Mouse (Mus musculus): ENCODE measurements around the gene S100a16. TPM values are rescaled to one million over a fixed set of nuclear protein-coding genes. Genes with fewer than 3 reads are reported as not detected.

The S100a16 gene
- polyA plus RNA-seq (2016; fragmentation: Nextera tagmentation; extraction: Ambion mirVana), result 39.6 and 43.7 TPM in 2 replicates

DNA sequence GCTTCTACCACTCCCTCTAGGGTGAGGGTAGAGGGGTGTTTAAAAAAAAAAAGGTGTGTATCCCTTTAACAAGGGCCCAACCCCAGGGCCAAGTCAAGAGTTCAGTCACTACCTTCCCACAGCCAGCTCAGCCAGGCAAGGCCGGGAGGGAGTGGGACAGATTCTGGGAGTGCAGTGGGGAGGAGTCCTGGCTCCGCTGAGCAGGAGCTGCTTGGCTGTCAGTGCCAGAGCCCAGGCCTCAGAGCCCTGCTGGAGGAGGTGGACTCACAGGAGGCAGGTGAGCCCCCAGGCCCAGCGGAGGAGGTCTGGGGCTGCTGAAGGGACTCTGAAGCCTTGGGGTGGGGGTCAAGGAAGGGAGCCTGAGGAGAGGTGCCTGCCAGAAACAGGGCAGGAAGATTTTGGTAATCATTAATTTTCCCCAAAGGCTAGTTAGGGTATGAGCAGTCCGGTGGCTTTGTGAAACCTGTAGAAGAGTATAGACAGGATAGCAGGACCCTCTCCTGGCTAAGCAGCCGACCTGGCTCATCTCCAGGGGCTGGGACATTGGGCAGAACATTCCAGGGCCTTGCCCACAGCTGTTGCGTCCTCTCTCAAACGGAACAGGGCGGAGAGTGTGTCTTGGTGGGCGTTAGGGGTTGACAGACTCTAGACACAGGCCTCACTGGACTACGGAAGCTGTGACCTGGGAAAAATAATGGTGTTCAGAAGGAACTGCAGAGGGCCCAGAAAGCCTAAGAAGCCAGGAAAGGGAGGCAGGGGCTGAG is at the start of gene S100a16:
Gene S100a16 (plus strand): TSS at position 114 of the 764 bp plus-strand sequence.
- WGBS, result 45% methylated on average over 10 of the region's 10 CpGs
- Histone ChIP-seq H3K36me3 (no peaks in the 10 kb centered on the region), H3K9me3 (no peaks in the 10 kb centered on the region), H3K4me1 (replicated peaks) (peaks cover 3% of the 10 kb centered on the region; the same call in 1 of the 2 replicates), H3K4me3 (replicated peaks) (no peak within 1 kb of the TSS), H3K4me2 (no peak within 1 kb of the TSS), H3K9ac (replicated peaks) (no peak within 1 kb of the TSS), H3K27ac (no peak within 1 kb of the TSS), H3K27me3 (peaks cover 18% of the 10 kb centered on the region; the same call in 1 of the 2 replicates)
- no peak for ATAC-seq (ENCODE audit: insufficient number of reproducible peaks, insufficient read depth, low FRiP score, low TSS enrichment, low read depth)

DNA sequence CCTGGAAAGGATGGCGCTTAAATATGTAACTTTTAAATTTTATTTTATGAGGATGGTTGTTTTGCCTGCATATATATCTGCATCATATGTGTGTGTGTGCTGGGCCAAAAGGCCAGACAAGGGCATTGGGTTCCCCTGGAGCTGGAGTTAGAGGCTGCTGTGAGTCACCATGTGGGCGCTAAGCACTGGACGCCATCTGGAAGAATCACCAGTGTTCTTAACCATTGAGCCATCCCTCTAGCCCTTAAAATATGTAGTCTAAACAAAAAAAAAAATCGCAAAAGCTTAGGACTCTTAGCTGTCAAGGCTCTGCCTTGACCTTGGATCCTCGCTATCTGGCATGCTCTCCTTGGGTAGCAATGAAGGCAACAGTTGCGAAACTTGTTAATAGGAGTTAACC is 48.5 kb upstream of the S100a16 start:
- no peaks in the 10 kb centered on the region for H3K27me3 ChIP-seq
- H3K27ac ChIP-seq, result no peak overlapping the region
- H3K4me2 ChIP-seq, result no peak overlapping the region
- peaks cover 6% of the 10 kb centered on the region; the same call in 1 of the 2 replicates for H3K4me1 ChIP-seq (replicated peaks)
- H3K4me3 ChIP-seq (replicated peaks), result no peak overlapping the region
- no peaks in the 10 kb centered on the region for H3K9me3 ChIP-seq
- H3K36me3 ChIP-seq, result peaks cover 58% of the 10 kb centered on the region
- H3K9ac ChIP-seq (replicated peaks), result no peak overlapping the region
- WGBS, result 87% methylated on average over 6 of the region's 6 CpGs
- ATAC-seq (ENCODE audit: insufficient number of reproducible peaks, insufficient read depth, low FRiP score, low TSS enrichment, low read depth), result no peak

DNA sequence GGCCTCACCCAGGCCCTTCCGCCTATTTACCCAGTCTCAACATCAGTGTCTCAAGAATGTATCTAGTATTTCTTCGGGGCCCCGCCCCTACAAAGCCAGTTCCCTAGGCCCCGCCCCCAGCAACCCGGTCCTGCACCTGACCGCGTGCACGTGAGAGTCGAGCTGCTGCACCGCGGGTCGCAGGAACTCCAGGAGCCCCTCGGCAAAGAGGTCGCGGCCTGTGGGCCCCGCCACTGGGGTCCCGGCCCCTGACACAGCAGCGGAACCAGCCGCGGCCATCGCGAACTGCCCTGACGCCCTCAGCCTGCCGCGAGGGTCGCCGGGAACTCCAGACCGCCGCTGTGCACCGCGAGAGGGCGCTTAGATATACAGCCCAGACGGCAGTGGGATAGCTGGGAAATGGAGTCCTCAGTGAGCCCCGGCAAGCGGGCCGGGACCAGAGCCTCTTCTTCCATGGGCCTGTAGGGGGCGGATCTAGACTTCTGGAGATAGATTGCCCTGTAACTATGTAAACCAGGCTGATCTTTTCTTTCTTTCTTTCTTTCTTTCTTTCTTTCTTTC is 46.3 kb upstream of the S100a16 start, which contains the start of gene Snapin:
Gene Snapin (minus strand): TSS at position 338 of the 561 bp plus-strand sequence.
- Histone ChIP-seq H3K9me3 (no peaks in the 10 kb centered on the region), H3K4me3 (replicated peaks) (peak within 1 kb of the TSS; percentile 70), H3K27ac (peak within 1 kb of the TSS; percentile 72; the same call in 1 of the 2 replicates), H3K9ac (replicated peaks) (peak within 1 kb of the TSS; percentile 70), H3K27me3 (no peaks in the 10 kb centered on the region), H3K4me2 (peak within 1 kb of the TSS; percentile 65), H3K4me1 (replicated peaks) (peaks cover 6% of the 10 kb centered on the region; the same call in 1 of the 2 replicates), H3K36me3 (peaks cover 42% of the 10 kb centered on the region)
- under 1% methylated on average over 37 of the region's 37 CpGs for WGBS
- ATAC-seq (ENCODE audit: insufficient number of reproducible peaks, insufficient read depth, low FRiP score, low TSS enrichment, low read depth), result peak; percentile 97

DNA sequence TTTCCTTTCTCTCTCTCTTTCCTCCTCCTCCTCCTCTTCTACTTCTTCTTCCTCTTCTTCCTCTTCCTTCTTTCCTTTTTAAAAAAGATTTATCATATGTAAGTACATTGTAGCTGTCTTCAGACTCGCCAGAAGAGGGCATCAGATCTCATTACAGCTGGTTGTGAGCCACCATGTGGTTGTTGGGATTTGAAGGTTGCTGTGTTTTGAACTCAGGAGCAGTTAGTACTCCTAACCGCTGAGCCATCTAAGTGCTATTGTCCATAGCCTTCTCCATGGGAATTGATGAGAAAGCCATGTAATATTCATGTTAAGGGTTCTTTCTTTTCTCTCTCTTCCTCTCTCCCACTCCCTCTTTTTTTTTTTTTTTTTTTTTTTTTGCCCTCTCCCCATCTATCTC is 45.7 kb upstream of the S100a16 start:
- Histone ChIP-seq H3K27ac (no peak overlapping the region), H3K9me3 (no peaks in the 10 kb centered on the region), H3K9ac (replicated peaks) (no peak overlapping the region), H3K4me1 (replicated peaks) (peaks cover 6% of the 10 kb centered on the region; the same call in 1 of the 2 replicates), H3K4me2 (no peak overlapping the region), H3K36me3 (peaks cover 42% of the 10 kb centered on the region), H3K27me3 (no peaks in the 10 kb centered on the region), H3K4me3 (replicated peaks) (no peak overlapping the region)
- 41% methylated on average over 2 of the region's 2 CpGs for WGBS
- no peak for ATAC-seq (ENCODE audit: insufficient number of reproducible peaks, insufficient read depth, low FRiP score, low TSS enrichment, low read depth)

DNA sequence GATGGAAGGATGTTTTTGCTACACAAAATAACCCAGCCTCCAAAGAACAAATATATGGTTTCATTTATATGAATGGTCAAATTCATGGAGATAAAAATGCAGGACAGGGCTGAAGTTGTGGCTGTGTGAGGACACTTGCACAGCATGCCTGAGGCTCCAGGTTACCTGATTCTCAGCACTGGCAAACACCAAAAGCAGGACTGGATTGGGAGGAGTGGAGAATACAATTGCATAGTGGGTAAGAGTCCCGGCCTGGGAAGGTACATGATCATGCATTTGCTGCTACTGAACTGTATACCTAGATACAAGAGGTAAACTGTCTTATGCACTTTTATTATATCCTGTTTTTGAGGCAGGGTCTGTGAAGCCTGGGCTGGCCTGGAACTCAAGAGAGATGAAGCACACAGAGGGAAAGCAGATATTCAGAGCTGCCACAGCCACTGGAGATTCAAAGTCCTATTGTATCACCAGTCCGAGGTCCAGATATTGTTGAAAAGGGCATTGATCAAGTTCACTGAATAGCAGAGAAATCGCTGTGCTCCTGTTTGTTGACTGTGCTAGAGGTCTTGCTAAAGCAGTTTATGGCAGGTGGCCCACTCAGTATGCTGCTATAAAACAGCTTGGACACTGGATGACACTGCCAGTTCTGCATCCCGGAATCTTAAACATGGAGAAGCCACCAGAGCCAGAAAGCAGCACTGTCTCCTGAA is 43.1 kb upstream of the S100a16 start:
- peaks cover 44% of the 10 kb centered on the region for H3K36me3 ChIP-seq
- no peaks in the 10 kb centered on the region for H3K27me3 ChIP-seq
- H3K9ac ChIP-seq (replicated peaks), result no peak overlapping the region
- H3K9me3 ChIP-seq, result no peaks in the 10 kb centered on the region
- 66% methylated on average over 4 of the region's 4 CpGs for WGBS
- H3K4me1 ChIP-seq (replicated peaks), result peaks cover 6% of the 10 kb centered on the region; the same call in 1 of the 2 replicates
- no peak overlapping the region for H3K4me3 ChIP-seq (replicated peaks)
- no peak overlapping the region for H3K4me2 ChIP-seq
- no peak overlapping the region for H3K27ac ChIP-seq
- ATAC-seq (ENCODE audit: insufficient number of reproducible peaks, insufficient read depth, low FRiP score, low TSS enrichment, low read depth), result no peak

DNA sequence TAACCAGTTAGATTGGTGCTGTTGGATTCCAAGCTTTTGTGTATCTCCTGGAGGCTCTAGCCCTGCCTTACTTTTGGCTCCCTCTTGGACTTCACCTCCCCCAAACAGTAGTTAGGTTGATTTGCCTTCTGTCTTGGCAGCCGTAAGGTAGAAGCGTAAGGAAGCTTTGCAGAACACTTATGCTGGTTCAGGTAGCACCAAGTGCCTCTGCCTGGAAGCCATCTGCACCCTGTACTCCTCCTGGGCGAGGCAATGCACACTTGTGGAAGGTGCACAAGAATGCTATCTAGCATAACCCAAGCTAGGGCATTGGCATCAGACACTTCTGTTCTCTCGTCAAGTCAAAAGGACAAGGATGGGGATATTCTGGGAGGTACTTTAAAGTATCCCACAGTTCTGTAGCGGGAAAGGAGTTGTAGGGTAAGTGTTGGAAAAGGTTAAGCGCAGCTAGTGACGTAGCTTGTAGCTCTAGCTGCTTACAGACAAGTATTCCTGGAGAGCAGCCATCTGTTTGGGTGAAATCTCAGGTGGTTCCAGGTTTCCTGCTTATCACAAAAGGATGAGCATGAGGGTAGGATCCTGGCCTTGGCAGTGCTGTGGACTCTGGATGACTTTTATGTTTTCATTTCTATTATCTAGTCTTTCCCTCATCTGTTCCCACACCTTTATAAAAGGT is 41.1 kb upstream of the S100a16 start:
- Histone ChIP-seq H3K9ac (replicated peaks) (no peak overlapping the region), H3K4me2 (no peak overlapping the region), H3K27me3 (no peaks in the 10 kb centered on the region), H3K36me3 (peaks cover 56% of the 10 kb centered on the region), H3K4me3 (replicated peaks) (no peak overlapping the region), H3K9me3 (no peaks in the 10 kb centered on the region), H3K27ac (no peak overlapping the region), H3K4me1 (replicated peaks) (no peaks in the 10 kb centered on the region)
- whole genome bisulfite sequencing, result 93% methylated on average over 7 of the region's 7 CpGs
- ATAC-seq (ENCODE audit: insufficient number of reproducible peaks, insufficient read depth, low FRiP score, low TSS enrichment, low read depth), result no peak

DNA sequence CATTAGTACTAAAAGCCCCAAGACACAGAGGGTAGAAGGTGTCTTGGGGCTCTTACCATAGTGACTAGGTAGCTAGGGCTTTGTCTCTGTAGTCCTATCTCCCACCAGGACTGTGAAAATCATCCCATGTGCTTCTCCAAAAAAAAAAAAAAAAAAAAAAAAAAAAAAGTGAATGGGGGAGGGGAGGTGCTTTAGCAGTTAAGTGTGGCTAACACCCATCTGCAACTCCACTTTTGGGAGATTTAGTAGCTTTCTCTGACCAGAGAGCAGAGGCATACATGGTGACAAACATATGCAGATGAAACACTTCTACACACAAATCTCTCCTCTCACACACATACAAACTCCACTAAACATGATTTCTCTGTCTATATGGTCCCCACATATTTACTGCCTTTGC is 39.5 kb upstream of the S100a16 start:
- H3K4me3 ChIP-seq (replicated peaks), result no peak overlapping the region
- H3K36me3 ChIP-seq, result peaks cover 72% of the 10 kb centered on the region
- no peaks in the 10 kb centered on the region for H3K4me1 ChIP-seq (replicated peaks)
- no peak overlapping the region for H3K27ac ChIP-seq
- ATAC-seq (ENCODE audit: insufficient number of reproducible peaks, insufficient read depth, low FRiP score, low TSS enrichment, low read depth), result no peak
- H3K9me3 ChIP-seq, result no peaks in the 10 kb centered on the region
- no peaks in the 10 kb centered on the region for H3K27me3 ChIP-seq
- H3K9ac ChIP-seq (replicated peaks), result no peak overlapping the region
- no peak overlapping the region for H3K4me2 ChIP-seq

DNA sequence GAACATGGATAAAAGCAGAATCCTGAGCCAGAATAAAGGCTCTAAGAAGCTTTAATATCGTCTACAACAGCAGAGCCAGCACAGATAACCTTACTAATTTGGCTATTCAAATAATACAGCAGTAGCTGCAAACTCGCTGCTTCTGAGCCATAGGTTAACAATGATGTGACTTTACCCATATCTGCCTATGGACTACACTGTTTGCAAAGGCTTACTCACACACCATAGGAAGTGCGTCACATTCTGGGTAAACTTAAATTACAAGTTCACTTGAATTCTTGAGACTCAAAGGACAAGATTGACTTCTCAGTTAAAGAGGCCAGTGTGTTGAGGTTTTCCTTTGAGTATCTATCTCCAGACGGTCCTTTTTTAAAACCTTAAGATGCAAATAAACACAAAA is 33.6 kb upstream of the S100a16 start:
- Histone ChIP-seq H3K4me3 (replicated peaks) (no peak overlapping the region), H3K27me3 (no peaks in the 10 kb centered on the region), H3K27ac (no peak overlapping the region), H3K4me1 (replicated peaks) (peaks cover 22% of the 10 kb centered on the region), H3K9ac (replicated peaks) (no peak overlapping the region), H3K4me2 (no peak overlapping the region), H3K9me3 (no peaks in the 10 kb centered on the region), H3K36me3 (peaks cover 91% of the 10 kb centered on the region)
- no peak for ATAC-seq (ENCODE audit: insufficient number of reproducible peaks, insufficient read depth, low FRiP score, low TSS enrichment, low read depth)
- WGBS, result 88% methylated on average over 4 of the region's 4 CpGs

DNA sequence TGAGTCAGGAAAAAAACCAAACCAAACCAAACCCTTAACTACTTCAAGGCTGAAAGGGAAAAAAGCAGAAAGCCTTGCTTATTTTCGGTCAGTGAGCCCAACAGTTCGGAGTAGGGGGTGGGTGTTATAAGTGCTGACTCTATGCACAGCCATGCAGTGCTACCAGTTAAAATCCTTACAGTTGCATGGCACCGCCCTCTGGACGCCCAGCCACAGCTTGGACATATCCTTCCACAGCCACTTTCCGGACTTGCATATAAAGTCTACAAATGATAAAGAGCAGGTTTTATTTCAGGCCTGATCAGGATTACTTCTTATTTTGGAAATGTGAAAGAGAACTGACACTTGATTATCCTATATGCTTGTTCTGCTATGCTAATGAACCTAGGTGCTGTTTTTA is 31.8 kb upstream of the S100a16 start:
- Histone ChIP-seq H3K27ac (no peak overlapping the region), H3K9ac (replicated peaks) (no peak overlapping the region), H3K4me2 (no peak overlapping the region), H3K9me3 (no peaks in the 10 kb centered on the region), H3K27me3 (no peaks in the 10 kb centered on the region), H3K4me3 (replicated peaks) (no peak overlapping the region), H3K36me3 (peaks cover 73% of the 10 kb centered on the region), H3K4me1 (replicated peaks) (peaks cover 22% of the 10 kb centered on the region)
- ATAC-seq (ENCODE audit: insufficient number of reproducible peaks, insufficient read depth, low FRiP score, low TSS enrichment, low read depth), result no peak
- 90% methylated on average over 5 of the region's 5 CpGs for WGBS

DNA sequence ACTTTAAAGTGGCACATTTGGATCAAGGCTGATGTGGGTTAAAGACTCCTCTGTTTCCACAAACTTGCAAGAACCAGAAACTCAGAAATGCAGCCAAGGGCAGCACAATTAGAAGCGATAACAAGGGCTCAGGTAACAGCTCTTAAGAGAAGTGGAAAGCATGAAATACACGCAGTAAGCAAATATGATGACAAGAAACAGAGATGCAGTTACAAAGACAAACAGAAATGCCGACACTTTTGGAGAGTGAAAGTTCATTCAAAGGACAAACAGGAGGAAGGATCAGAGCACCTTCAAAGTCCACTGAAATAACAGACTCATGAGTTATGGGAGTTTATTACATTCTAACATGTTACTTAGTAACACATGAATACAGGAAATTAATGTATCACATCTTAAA is 30.7 kb upstream of the S100a16 start:
- Histone ChIP-seq H3K27ac (no peak overlapping the region), H3K9me3 (no peaks in the 10 kb centered on the region), H3K27me3 (0 out of 2 replicates have a peak, but pooled peaks cover 5% of the 10 kb centered on the region), H3K4me1 (replicated peaks) (peaks cover 22% of the 10 kb centered on the region), H3K36me3 (peaks cover 67% of the 10 kb centered on the region), H3K9ac (replicated peaks) (no peak overlapping the region), H3K4me2 (no peak overlapping the region), H3K4me3 (replicated peaks) (no peak overlapping the region)
- ATAC-seq (ENCODE audit: insufficient number of reproducible peaks, insufficient read depth, low FRiP score, low TSS enrichment, low read depth), result no peak
- 88% methylated on average over 3 of the region's 3 CpGs for WGBS
